Mouse (Mus musculus) cerebellum, adult 2 months (tissue): ENCODE results near the gene Fgfrl1.

Experiments used
- CTCF ChIP-seq: fragments of 200-500 bp; IDR thresholded peaks from 2 replicates; pipeline ENCODE4 v1.5.1; 2011; ENCODE audit warnings: low read depth, mild to moderate bottlenecking, control low read depth, low read length, moderate library complexity, borderline replicate concordance; ENCODE audit not compliant: insufficient read depth
- POLR2A ChIP-seq: fragments of 200-500 bp; IDR thresholded peaks from 2 replicates; pipeline ENCODE4 v1.6.1; 2011; ENCODE audit warnings: low read length, control low read depth, borderline replicate concordance; ENCODE audit not compliant: insufficient read depth

DNA sequence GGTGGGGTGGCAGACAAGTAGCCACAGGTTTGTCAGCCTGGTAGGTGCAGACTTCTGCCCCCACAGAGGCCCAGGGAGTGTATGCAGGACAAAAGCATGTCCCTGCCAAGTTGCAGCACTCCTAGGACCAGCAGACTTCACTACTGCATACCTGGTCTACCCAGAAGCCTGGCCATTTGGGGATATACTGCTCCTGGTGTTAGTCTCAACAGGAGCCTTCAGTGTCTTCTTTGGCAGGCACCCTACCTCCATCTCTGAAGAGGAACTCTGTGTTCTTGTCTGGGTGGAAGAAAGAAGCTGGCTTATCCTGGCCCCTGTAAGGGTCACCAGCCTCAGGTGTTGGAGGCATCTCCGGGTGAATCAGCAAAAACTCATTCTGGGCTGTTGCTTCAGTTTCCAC, 23.8 kb downstream of the Fgfrl1 start:
- TF ChIP-seq POLR2A, result no peak
- TF ChIP-seq CTCF, result no peak
